19 mouse cellular contexts compared by ENCODE assay signal in genomic region chr1:61904036-61904435, GRCm38 (mm10).
DNase-seq lines count a peak whose midpoint lies in the region; ATAC-seq and TF ChIP-seq lines count a peak whose summit lies in the region.
"Had no signal": no experiment of that assay in that cellular context is flagged by ENCODE, and none has a peak within 500 bp of the region (broad histone marks: within the 10 kb centered on the region; RNA-seq: fewer than 3 reads in every experiment).

No protein-coding gene starts in this region.

- peak; percentile 25 for DNase-seq in gastrocnemius, adult 18-20 months (ENCODE audit: low spot score)
- DNase-seq in gastrocnemius, adult 8-10 months (ENCODE audit: low spot score in 2 of 2): no peak
- DNase-seq in limb, embryonic 14.5 days (ENCODE audit: low spot score): peak; percentile 52
- no peak for DNase-seq in limb, embryonic 10.5 days (ENCODE audit: low spot score)
- DNase-seq in fibroblast of lung, adult 2 months (ENCODE audit: low read depth): peak; percentile 53
- DNase-seq in lung, postnatal 10 days: peak; percentile 62
- DNase-seq in spleen, postnatal 4 days (ENCODE audit: low spot score in 2 of 2): no peak
- DNase-seq in right cerebral cortex, postnatal 4 days: no peak
- DNase-seq: adrenal gland, postnatal 14 days; B cell, adult 2 months; cerebellum, adult 2 months; kidney, adult 11 months; kidney, postnatal 36 days; layer of hippocampus, adult 9-11 months had no signal

- no peak overlapping the region for H3K9ac ChIP-seq in limb, embryonic 14.5 days (ENCODE audit: low read depth, low read length, severe bottlenecking)
- H3K9ac ChIP-seq: forebrain, embryonic 15.5 days; hindbrain, embryonic 15.5 days; limb, embryonic 15.5 days; neural tube, embryonic 13.5 days had no signal

- H3K4me3 ChIP-seq in limb, embryonic 14.5 days (replicated peaks; ENCODE audit: low read length): no peak overlapping the region
- no peak overlapping the region for H3K4me3 ChIP-seq in limb, embryonic 10.5 days
- H3K4me3 ChIP-seq: forebrain, embryonic 15.5 days; heart, embryonic 10.5 days; hindbrain, embryonic 15.5 days; limb, embryonic 15.5 days; neural tube, embryonic 13.5 days had no signal

- 61% methylated on average over 4 of the region's 4 CpGs for WGBS in limb, embryonic 14.5 days
- 76% methylated on average over 4 of the region's 4 CpGs for WGBS in limb, embryonic 10.5 days

- no peak for TF ChIP-seq POLR2A in limb, embryonic 14.5 days (IDR thresholded peaks at IDR 0.05; ENCODE audit: borderline replicate concordance, extremely low read depth, insufficient read depth, insufficient read length)

- H3K27ac ChIP-seq in limb, embryonic 14.5 days (replicated peaks; ENCODE audit: low read depth, low read length): no peak overlapping the region
- H3K27ac ChIP-seq in limb, embryonic 10.5 days: no peak overlapping the region
- H3K27ac ChIP-seq: forebrain, embryonic 15.5 days; heart, embryonic 10.5 days; hindbrain, embryonic 15.5 days; limb, embryonic 15.5 days; neural tube, embryonic 13.5 days had no signal

- H3K36me3 ChIP-seq in limb, embryonic 14.5 days (ENCODE audit: control insufficient read depth, insufficient read depth, low read length): no peaks in the 10 kb centered on the region
- no peaks in the 10 kb centered on the region for H3K36me3 ChIP-seq in limb, embryonic 10.5 days
- H3K36me3 ChIP-seq: forebrain, embryonic 15.5 days; heart, embryonic 10.5 days; hindbrain, embryonic 15.5 days; limb, embryonic 15.5 days; neural tube, embryonic 13.5 days had no signal

- ATAC-seq in limb, embryonic 14.5 days (ENCODE audit: low FRiP score, low read depth): peak; percentile 53; the same call in 1 of the 2 replicates
- ATAC-seq: forebrain, embryonic 15.5 days had no signal

- no peaks in the 10 kb centered on the region for H3K27me3 ChIP-seq in limb, embryonic 14.5 days (ENCODE audit: control insufficient read depth, insufficient read depth, low read length)
- no peaks in the 10 kb centered on the region for H3K27me3 ChIP-seq in limb, embryonic 10.5 days (ENCODE audit: low read depth, poor library complexity, severe bottlenecking)
- H3K27me3 ChIP-seq: forebrain, embryonic 15.5 days; hindbrain, embryonic 15.5 days; limb, embryonic 15.5 days; neural tube, embryonic 13.5 days had no signal

- H3K9me3 ChIP-seq in limb, embryonic 14.5 days (ENCODE audit: control insufficient read depth, low read length): no peaks in the 10 kb centered on the region
- H3K9me3 ChIP-seq in limb, embryonic 10.5 days (replicated peaks): no peaks in the 10 kb centered on the region
- H3K9me3 ChIP-seq: forebrain, embryonic 15.5 days; heart, embryonic 10.5 days; hindbrain, embryonic 15.5 days; limb, embryonic 15.5 days; neural tube, embryonic 13.5 days had no signal

- H3K4me2 ChIP-seq in limb, embryonic 14.5 days (replicated peaks; ENCODE audit: low read depth, low read length, severe bottlenecking): no peak overlapping the region
- H3K4me2 ChIP-seq: forebrain, embryonic 15.5 days; hindbrain, embryonic 15.5 days; limb, embryonic 15.5 days; neural tube, embryonic 13.5 days had no signal

- H3K4me1 ChIP-seq in limb, embryonic 14.5 days (ENCODE audit: control insufficient read depth, insufficient read depth, low read length): no peaks in the 10 kb centered on the region
- no peaks in the 10 kb centered on the region for H3K4me1 ChIP-seq in limb, embryonic 10.5 days
- H3K4me1 ChIP-seq: forebrain, embryonic 15.5 days; heart, embryonic 10.5 days; hindbrain, embryonic 15.5 days; limb, embryonic 15.5 days had no signal

Comparison
In these comparisons a context has a peak if more than half of its experiments do, and no peak if none do; other contexts are left out.
1. DNase-seq: peak in gastrocnemius, adult 18-20 months (single experiment), limb, embryonic 14.5 days (single experiment), fibroblast of lung, adult 2 months (single experiment) and lung, postnatal 10 days (single experiment); none in gastrocnemius, adult 8-10 months (0 of 2), limb, embryonic 10.5 days (single experiment), spleen, postnatal 4 days (0 of 2) and right cerebral cortex, postnatal 4 days (single experiment).